Mouse (Mus musculus) urinary bladder, postnatal 4 days (tissue): ENCODE measurements around the gene Med15.
A peak's percentile ranks its signal among the peaks of the same experiment; 100 is the strongest.

Source experiments
- DNase-seq, 2 experiments: peaks; one replicate each; pipeline ENCODE4 v3.0.0; 2021 to 2022; ENCODE audit warnings: low spot score in 2 of 2

Med15 gene

DNA sequence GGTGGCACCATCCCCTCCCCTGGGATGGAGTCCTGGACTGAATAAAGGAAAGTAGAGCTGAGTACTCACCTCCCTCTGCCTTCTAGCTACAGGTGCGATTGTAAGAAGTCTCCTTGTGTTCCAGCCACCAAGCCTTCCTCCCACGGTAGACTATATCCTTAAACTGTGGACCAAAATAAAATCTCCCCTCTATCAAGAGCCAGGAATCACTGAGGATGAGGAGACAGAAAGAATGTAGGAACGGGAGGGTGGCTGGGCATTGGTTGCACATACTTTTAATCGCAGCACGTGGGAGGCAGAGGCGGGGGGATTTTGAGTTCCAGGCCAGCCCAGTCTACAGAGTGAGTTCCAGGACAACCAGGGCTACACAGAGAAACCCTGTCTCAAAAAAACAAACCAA is 260 bp downstream of the Med15 start:
- no peak for DNase-seq

DNA sequence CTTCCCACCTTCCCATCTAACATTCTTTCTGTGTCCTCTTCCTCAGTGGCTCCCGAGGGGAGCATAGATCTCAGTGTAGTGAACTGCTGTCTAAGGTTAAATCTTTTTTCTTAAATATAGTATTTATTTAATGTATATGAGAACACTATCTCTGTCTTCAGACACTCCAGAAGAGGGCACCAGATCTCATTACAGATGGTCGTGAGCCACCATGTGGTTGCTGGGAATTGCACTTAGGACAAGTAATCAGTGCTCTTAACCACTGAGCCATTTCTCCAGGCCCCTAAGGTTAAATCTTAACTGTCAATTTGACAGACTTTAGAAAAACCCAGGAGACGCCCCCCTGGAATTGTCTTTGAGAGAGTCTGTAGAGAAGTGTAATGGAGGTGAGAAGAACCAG is 670 bp downstream of the Med15 start:
- DNase-seq: no peak

DNA sequence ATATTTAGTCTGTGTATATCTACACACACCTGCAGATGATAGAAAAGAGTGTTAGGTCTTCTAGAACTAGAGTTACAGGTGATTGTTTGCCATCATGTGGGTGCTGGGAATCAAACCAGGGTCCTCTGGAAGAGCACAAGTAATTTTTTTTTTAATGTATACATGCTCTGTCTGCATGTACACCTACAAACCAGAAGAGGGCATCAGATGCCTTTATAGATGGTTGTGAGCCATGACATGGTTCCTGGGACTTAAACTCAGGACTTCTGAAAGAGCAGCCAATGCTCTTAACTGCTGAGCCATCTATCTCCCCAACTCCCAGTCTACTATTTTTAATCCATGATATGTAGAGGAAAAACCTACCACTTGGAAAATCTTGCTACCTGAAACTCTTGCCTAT is 2.7 kb downstream of the Med15 start:
- DNase-seq: no peak

DNA sequence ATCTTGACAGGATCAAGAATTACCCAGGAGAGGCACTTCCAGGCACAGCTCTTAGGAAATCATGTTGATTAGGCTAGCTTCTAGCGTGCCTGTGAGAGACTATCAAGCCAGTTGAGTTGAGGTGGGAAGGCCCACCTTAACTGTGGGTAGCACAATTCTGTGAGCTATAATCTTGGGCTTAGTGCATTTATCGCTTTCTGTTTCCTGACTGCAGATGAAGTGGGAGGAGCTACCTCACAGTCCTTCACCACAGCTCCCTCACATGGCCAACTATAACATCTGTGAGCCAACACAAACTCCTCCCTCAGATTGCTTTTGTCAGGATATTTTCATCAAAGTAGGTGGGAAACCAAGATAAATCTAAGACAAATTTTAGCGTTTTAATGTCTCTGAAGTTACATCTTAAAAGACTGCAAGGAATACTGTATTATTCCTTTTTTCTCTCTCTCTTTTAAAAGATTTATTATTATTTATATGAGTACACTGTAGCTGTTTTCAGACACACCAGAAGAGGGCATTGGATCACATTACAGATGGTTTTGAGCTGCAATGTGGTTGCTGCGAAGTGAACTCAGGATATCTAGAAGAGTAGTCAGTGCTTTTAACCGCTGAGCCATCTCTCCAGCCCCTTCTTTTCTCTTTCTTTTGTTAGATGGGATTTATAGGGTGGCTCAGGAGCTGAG is 5.4 kb downstream of the Med15 start:
- DNase-seq: no peak

DNA sequence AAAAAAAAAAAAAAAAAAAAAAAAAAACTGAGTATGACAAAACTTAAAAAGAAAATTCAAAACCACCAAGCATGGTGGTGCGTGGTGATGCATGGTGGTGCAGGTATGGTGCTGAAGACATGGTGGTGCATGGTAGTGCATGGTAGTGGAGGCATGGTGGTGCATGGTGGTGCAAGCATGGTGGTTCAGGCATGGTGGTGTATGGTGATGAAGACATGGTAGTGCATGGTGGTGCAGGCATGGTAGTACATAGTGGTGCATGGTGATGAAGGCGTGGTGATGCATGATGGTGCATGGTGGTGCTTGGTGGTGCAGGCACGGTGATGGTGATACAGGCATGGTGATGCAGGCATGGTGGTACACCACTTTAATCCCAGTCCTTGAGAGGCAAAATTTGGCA is 8.2 kb downstream of the Med15 start:
- no peak for DNase-seq

DNA sequence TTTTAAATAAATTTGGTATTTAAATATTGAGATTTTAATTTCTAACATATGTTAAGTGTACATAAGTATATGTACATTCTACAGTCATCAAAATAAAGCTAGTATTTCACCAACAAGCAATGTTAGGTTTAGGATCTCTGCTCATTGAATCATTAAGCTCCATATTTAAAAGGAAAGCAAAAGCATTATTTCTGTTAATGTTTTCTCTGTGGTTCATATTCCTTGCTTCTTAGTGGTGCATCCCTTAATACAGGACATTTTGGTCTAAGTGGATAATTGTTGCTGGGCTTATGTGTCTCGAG is 9.4 kb downstream of the Med15 start:
- DNase-seq: no peak

DNA sequence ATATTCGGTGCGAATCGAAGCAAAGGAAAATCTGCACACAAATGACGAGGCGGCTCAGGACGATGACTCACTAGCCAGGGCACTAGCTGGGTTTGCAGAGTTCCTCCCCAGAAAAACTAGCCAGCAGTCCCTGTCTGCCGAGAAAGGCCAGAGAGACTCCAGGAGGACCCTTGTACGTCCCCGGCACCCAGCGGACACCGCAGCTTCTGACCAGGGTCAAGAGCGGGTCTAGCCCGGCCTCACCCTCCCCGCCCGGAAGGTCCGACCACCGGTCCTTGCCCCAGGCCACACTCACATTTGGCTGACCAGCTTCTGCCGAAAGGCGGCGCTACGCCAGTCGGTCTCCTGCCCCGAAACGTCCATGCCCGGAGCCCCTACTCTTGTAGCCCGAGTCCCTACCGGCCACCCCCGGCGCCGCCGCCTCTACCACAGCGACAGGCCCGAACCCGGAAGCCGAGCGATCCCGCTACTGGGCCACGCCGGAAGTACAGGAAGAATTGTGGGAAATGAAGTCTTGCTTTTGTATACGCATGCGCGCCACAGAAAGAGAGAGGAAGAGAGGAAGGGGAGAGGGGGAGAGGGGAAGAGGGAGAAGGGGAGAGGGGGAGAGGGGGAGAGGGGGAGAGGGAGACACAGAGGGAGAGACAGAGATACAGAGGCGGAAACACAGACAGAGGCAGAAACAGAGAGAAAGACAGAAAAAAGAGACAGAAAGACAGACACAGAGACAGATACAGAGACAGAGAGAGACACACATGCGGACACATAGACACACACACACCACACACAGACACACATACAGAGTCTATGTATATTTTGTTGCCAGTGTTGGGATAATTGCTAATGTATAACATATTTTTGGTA is 10.0 kb downstream of the Med15 start:
- DNase-seq: peak; percentile 86 to 91

DNA sequence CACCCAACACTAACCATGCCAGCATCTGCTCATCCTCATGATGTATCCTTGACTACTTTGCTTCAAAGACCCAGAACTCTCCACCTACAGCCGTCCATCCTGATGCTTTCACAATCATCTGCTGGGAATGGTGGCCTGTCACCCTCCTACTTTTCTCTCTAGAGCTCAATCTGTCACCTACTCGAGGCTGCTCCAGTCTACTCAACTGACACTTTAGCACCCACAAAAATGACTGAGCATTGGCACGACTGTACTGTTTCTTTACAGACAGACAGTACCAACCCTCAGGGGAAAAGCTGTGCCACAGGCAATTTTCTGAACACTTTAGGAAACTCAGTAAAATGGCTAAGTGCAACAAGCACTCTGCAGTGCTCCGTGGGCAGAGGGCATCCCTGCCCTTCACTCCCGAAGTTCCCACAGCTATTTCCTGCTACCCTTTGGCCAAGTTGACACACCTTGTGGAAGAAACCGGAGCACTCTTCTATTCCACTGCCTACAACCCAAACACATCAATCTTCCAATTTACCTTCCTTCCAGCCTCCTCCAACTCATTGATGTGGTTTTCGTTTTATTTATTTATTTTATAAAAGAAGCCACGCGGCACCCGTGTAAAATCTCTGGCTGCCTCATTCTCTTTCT is 10.8 kb downstream of the Med15 start:
- no peak for DNase-seq

DNA sequence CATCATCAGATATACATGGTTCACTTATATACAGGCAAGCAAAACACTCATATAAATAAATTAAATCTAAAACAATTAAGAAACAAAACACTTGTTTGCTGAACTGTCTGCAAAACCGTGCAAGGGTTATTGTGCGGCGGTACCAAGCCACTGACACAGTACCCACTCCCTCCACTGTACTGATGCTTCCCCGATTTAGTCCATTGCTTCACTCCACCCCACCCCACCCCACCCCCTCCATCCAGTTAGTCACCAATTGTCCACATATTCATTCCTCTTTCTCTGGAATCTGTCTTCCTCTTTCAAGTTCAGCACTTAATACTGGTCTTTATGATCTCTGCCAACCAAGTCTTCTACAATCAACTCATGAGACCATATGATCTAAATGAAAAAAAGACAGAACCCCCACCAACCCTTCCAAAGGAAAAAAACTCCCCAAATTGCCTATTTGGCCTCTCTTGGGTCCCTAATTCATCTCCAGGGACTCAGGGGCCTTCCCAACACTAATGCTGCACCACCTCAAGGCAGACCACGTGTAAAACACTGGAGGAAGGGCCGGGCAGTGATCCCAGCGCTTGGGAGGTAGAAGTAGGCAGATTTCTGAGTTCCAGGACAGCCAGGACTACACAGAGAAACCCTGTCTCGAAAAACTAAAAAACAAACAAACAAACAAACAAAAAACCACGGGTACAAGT is 11.4 kb downstream of the Med15 start:
- DNase-seq: no peak

DNA sequence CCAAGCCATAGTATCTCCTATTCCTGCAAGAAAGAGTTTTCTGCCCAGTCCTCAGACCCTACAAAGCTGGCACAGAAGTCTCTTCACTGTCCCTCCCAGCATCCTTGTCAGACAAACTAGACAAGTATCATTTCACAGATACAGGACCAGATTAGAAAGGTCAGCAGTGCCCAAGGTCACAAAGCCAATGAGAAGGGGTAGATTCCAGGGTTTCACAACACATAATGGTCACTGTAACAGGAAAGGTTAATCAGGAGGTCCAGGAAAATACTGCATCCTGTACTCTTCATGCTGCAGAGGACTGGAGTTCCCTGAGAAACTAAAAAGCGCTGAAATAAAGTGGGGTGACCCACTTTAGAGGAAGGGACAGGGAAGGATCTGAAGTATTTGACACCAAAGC is 14.9 kb downstream of the Med15 start:
- no peak for DNase-seq

DNA sequence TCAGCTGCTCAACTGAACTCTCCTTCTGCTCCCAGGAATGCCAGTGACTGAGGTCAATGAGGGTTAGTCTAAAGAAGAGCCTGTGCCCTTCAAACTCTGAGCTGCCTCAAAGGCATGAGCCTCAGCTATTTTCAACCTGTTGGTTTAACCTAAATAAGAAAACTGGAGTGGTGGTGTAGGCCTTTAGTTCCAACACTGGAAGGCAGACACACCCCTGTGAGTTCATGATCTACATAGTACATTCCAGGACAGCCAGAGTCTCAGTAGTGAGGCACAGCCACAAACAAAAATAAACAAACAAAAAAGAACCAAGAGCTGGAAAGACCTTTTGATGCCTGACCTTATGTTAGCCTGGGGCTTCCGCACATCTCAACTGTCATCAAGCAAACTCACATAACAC is 25.1 kb downstream of the Med15 start:
- DNase-seq: no peak

DNA sequence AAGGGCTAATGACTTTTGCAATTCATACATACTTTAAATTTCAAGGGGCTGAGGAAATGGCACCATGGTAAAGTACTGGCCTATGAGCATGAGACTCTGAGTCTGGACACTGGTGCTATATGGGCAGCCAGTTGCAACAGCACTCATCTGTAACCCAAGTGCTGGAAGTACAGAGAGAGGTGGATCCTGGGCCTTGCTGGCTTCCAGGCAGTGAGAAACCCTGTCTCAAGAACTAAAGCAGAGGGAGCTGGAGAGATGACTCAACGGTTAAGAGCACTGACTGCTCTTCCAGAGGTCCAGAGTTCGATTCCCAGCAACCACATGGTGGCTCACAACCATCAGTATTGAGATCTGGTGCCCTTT is 31.7 kb downstream of the Med15 start:
- DNase-seq: no peak

DNA sequence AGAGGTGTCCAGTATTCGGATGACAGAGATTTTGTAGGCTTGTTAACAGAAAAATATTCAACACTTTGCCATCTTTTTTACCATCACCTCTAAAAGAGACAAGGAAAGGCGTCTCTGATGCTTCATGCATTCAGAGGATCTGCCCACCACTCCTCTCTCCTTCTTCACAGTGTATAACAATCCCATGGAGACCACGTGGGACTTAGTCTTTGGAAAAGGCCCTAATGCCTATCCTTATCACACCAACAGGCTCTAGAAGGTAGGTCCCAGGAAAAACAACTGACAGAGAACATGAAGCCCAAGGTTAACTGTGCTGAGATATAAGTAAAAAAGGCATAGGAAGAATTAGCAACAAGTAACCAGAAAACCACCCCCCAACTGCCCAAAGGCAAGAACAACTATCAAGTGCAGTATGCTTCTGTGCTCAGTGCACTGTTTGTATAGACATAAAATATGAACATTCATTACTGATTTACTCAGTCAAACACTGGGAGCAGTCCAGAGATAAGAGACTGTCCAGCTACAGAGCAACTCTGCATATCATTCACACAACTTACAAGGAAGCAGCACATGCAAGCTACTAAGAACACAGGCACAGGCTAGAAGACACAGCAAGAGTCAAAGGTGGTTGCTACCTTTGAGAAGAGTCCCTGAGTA is 32.2 kb downstream of the Med15 start:
- DNase-seq: no peak

DNA sequence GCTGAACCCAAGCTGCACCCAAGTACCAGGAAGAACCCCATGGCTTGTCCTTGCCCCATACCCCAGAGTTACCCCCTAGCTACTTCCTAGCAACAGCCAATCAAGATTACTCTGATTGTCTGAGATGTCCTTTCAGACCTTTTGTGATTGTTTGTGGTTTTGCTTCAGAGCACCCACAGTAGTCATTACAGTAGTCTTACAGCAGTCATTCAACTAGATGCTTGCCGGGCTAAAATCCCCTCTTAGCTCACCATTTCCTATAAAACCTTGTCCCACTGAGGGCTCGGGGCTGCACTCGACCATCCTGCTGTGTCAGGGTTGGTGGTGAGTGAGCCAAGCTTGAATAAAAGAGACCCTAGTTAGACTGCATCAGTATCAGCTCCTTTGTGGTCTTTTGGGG is 37.8 kb downstream of the Med15 start:
- DNase-seq: no peak

DNA sequence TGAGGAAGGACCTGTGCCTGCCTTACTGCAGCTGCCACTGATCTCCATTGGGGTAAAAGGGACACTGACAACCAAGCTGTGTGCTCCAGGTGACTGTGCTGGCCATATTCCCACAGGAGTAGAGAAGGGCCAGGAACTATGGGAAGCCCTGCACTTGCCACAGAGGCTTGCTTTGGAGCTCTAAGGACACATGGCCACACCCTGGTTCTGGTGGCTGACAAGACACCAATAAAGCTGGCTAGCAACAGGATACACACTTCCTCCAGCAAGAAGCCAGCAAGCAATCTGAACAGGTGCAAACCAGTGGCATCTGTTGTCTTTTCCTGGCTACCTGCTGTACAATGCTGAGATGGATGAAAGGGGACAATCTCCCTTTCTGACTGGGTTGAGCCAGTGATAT is 62.8 kb downstream of the Med15 start:
- no peak for DNase-seq

DNA sequence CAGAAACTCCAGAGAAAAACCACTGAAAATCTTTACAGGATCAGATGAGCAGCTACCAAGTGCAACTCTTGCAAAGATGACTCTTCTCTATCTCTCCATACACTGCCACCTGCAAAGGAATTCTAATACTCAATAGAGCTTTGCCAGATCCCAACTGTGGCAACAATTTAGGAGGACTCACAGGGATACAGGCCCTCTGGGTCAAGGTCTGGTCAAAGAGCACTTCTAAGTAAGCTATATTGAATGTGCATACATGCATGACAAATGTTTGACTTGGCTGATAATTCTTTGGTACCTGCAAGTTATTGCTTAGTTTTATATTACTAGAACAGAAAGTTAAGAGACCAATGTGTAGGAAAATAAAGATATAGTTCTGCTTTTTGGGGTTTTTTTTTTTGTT is 67.1 kb downstream of the Med15 start:
- DNase-seq: no peak

DNA sequence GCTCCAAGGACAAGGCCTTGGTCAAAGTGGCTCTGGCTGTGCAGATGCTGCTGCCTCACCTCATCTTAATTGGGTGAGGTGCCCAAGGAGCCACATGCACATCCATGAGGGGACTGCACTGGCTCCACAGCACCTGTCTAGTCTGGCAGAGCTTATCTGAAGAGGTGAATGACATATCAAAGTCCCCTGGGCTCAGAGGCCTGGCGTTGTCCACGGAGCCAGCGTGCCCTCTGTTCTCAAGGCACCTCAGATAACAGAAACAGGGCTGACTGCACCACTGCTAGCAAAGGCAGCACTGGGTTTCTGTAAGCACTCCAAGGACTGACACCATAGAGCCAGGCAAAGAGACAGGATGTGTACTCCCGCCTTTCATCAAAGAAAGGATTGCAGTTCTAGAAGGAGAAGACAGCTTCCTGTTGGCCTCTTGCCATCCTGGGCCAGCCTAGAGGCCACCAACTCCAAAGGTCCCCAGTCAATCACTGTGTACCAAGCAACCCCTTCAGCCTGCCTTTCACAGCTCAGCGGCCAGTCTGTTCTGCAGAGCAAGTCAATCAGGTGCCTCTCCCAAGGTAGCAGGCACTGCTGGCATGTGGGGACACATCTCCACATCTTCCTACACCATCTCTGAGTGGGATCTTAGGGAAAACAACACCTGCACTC is 76.3 kb downstream of the Med15 start:
- DNase-seq: no peak

DNA sequence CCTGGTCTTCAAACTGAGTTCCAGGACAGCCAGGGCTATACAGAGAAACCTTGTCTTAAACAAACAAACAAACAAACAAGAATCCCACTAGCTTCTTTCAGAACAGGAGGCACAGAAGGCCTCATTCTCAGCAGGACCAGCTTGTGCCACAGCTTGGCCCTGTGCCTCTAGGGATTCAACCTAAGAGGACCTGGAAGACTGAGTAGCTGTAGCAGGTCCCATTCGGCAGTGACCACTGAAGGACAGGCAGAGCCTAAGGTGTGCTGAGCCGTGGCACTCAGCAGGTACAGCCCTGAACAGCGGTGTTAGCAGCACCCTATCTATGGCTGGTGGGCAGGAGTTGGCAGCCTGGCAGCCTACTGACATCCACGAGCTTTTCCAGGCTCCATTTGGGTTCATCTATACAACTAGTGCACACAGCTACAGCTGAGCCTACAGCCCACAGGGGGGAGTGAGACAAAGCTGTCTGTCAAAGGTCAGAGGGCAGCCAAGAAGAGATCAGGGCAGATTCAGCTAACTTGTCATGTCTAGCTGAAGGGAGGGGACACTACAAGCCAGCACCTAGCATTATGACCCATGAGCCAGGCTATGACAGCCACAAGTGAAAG is 78.4 kb downstream of the Med15 start:
- no peak for DNase-seq

DNA sequence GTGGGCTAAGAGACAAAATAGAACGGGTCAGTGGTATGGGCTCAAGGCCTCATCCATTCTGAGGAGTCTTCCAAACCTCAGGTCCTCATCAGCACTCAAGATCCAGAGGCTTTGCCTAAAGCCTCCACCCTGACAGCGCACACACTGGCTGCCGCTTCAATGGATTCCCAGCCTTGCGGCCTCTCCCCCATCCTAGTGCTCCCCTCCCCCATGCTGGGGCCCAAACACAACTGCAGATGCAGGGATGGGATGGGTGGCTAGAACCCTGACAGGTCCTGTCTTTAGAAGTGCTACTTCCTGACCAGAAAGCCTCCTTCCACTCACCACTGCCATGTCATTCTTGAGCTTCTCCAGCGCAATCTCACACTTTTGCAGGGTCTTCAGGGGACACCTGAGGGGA is 79.1 kb downstream of the Med15 start:
- DNase-seq: no peak

DNA sequence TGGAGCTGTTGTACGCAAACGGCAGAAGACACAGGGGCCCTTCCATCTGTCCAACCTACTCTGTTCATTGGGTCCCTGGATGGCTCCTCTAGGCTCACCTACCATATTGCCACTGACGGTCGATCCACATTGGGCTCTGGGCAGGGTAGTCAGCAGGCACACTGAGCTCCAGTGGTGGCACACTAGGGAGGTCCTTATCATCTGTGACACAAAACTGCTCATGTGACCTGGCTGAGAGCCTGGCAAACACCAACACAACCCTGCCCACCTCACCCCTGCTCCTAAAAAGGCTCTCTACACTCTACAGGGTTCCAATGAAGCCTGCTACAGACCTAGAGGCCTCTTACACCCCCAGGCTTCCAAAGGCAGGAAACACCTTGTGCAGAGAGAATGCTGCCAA is 80.1 kb downstream of the Med15 start:
- DNase-seq: no peak

DNA sequence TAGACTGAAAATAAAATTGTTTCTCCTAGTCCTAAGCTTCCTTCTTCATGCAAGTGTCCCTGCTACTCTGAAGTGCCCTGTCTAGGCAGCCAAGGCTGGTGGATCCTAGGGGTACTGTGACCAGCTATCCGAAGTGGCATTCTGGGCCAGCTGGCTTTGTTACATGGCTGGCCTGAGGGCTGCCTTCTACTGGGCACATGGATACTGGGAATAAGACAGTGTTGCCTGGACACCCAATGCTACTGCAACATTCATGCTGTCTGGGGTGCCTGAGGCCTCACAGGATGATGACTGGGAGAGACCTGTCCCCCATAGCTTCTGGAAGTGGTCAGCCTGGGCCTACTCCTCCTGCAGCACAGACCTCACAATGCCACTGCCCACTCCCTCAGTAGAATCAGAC is 82.0 kb downstream of the Med15 start:
- no peak for DNase-seq
